Mouse (Mus musculus): ENCODE measurements around the gene Macf1.

The Macf1 gene

GRCm38 (mm10) chr4:123684260-123684659 is at the start of gene Macf1:
Macf1 (minus strand) TSS chr4:123684360.
- no peak for DNase-seq (ENCODE audit: low spot score in 2 of 2)

GRCm38 (mm10) chr4:123733532-123733931 is 49.4 kb upstream of the Macf1 start:
- DNase-seq (ENCODE audit: low spot score in 2 of 2): no peak

GRCm38 (mm10) chr4:123732921-123733320 is 48.8 kb upstream of the Macf1 start:
- DNase-seq (ENCODE audit: low spot score in 2 of 2): no peak

- no peak for DNase-seq (ENCODE audit: low spot score in 2 of 2)
Measured at GRCm38 (mm10) chr4:123732163-123732910, 48.2 kb upstream of the Macf1 start.

GRCm38 (mm10) chr4:123721761-123722160 is 37.6 kb upstream of the Macf1 start:
- no peak for DNase-seq (ENCODE audit: low spot score in 2 of 2)

GRCm38 (mm10) chr4:123718434-123718780 is 34.2 kb upstream of the Macf1 start:
- no peak for DNase-seq (ENCODE audit: low spot score in 2 of 2)

- DNase-seq (ENCODE audit: low spot score in 2 of 2): peak; percentile 94 to 95
Measured at GRCm38 (mm10) chr4:123717574-123718433, 33.6 kb upstream of the Macf1 start, which contains the start of gene Ndufs5. Ndufs5 (minus strand) TSS chr4:123718202.

- no peak for DNase-seq (ENCODE audit: low spot score in 2 of 2)
Measured at GRCm38 (mm10) chr4:123712431-123712830, 28.3 kb upstream of the Macf1 start.

- DNase-seq (ENCODE audit: low spot score in 2 of 2): no peak
Measured at GRCm38 (mm10) chr4:123707340-123707739, 23.2 kb upstream of the Macf1 start.

- DNase-seq (ENCODE audit: low spot score in 2 of 2): no peak
Measured at GRCm38 (mm10) chr4:123705340-123705739, 21.2 kb upstream of the Macf1 start.

GRCm38 (mm10) chr4:123693384-123693783 is 9.2 kb upstream of the Macf1 start:
- DNase-seq (ENCODE audit: low spot score in 2 of 2): no peak

GRCm38 (mm10) chr4:123692071-123692470 is 7.9 kb upstream of the Macf1 start:
- DNase-seq (ENCODE audit: low spot score in 2 of 2): no peak

GRCm38 (mm10) chr4:123690311-123690710 is 6.2 kb upstream of the Macf1 start:
- peak in 1 of 2 experiments; percentile 47 for DNase-seq (ENCODE audit: low spot score in 2 of 2)

- peak in 1 of 2 experiments; percentile 38 for DNase-seq (ENCODE audit: low spot score in 2 of 2)
Measured at GRCm38 (mm10) chr4:123687025-123687781, 3.0 kb upstream of the Macf1 start.

GRCm38 (mm10) chr4:123686368-123687024 is 2.3 kb upstream of the Macf1 start:
- no peak for DNase-seq (ENCODE audit: low spot score in 2 of 2)

- no peak for DNase-seq (ENCODE audit: low spot score in 2 of 2)
Measured at GRCm38 (mm10) chr4:123685506-123686242, 1.5 kb upstream of the Macf1 start.

- DNase-seq (ENCODE audit: low spot score in 2 of 2): no peak
Measured at GRCm38 (mm10) chr4:123685046-123685445, 886 bp upstream of the Macf1 start.

- DNase-seq (ENCODE audit: low spot score in 2 of 2): no peak
Measured at GRCm38 (mm10) chr4:123682291-123682690, 1.9 kb downstream of the Macf1 start.

GRCm38 (mm10) chr4:123680962-123681361 is 3.2 kb downstream of the Macf1 start:
- DNase-seq (ENCODE audit: low spot score in 2 of 2): no peak

GRCm38 (mm10) chr4:123677060-123677804 is 6.9 kb downstream of the Macf1 start:
- no peak for DNase-seq (ENCODE audit: low spot score in 2 of 2)

All from urinary bladder, postnatal 36 days (tissue).